Mouse (Mus musculus) MEL (cell line): ENCODE results near the gene Hdgf. TPM values are rescaled to one million over a fixed set of nuclear protein-coding genes. Genes with fewer than 3 reads are reported as not detected.
"Not testable (repeated sequence)": the region's sequence is repeated elsewhere in the genome, so short reads cannot be mapped to it uniquely, and the experiment has no call there.

Experiments
- DNase-seq: peaks from one replicate; pipeline ENCODE4 v3.0.0; 2011; ENCODE audit warnings: low read depth, low spot score
- H3K27ac ChIP-seq: 2 replicates; pipeline ENCODE4 v1.5.1; 2012; ENCODE audit warnings: low read depth, mild to moderate bottlenecking, control low read depth, low read length, moderate library complexity; ENCODE audit not compliant: control insufficient read depth
- H3K27me3 ChIP-seq, 2 experiments: fragments of 150-350 bp in 1 of 2; sonication (generic) in 1 of 2; 2 replicates each; pipeline ENCODE4 v1.6.1; 2012; ENCODE audit warnings: low read length in 2 of 2, mild to moderate bottlenecking in 2 of 2, improper control_type of control experiment in 1 of 2, moderate library complexity in 1 of 2; ENCODE audit not compliant: insufficient read depth in 2 of 2, control insufficient read depth in 1 of 2
- H3K36me3 ChIP-seq, 2 experiments: 2 replicates each; pipeline ENCODE4 v1.6.1; 2012 to 2014; ENCODE audit warnings: low read length in 2 of 2, improper control_type of control experiment in 1 of 2, inconsistent platforms in 1 of 2, mild to moderate bottlenecking in 1 of 2; ENCODE audit not compliant: insufficient read depth in 2 of 2, control insufficient read depth in 1 of 2
- H3K4me1 ChIP-seq, 2 experiments: fragments of 150-350 bp in 1 of 2; sonication (generic) in 1 of 2; 2 replicates each; pipeline ENCODE4 v1.6.1; 2012; ENCODE audit warnings: low read length in 2 of 2, improper control_type of control experiment in 1 of 2, mild to moderate bottlenecking in 1 of 2; ENCODE audit not compliant: insufficient read depth in 2 of 2, control insufficient read depth in 1 of 2
- H3K4me3 ChIP-seq, 2 experiments: fragments of 150-350 bp in 1 of 2; sonication (generic) in 1 of 2; 2 replicates each; pipeline ENCODE4 v1.5.1; 2012; ENCODE audit warnings: low read depth in 2 of 2, low read length in 2 of 2, mild to moderate bottlenecking in 2 of 2, moderate library complexity in 2 of 2, control low read depth in 1 of 2, improper control_type of control experiment in 1 of 2; ENCODE audit not compliant: control insufficient read depth in 1 of 2, insufficient read depth in 1 of 2
- H3K79me2 ChIP-seq: 2 replicates; pipeline ENCODE4 v1.6.1; 2012; ENCODE audit warnings: mild to moderate bottlenecking, low read length, moderate library complexity; ENCODE audit not compliant: control insufficient read depth, poor library complexity, insufficient read depth
- H3K9ac ChIP-seq: 2 replicates; pipeline ENCODE4 v1.6.1; 2012; ENCODE audit warnings: low read depth, mild to moderate bottlenecking, control low read depth, low read length, moderate library complexity; ENCODE audit not compliant: control insufficient read depth, poor library complexity, severe bottlenecking
- H3K9me3 ChIP-seq: fragments of 150-350 bp; sonication (generic); replicated peaks from 2 replicates; pipeline ENCODE4 v1.6.1; 2012; ENCODE audit warnings: mild to moderate bottlenecking, low read length, improper control_type of control experiment, moderate library complexity; ENCODE audit not compliant: insufficient read depth
- CHD1 ChIP-seq: IDR thresholded peaks from 2 replicates; pipeline ENCODE4 v1.6.1; 2012; ENCODE audit warnings: low read depth, mild to moderate bottlenecking, inconsistent platforms, low read length, improper control_type of control experiment
- E2F4 ChIP-seq: IDR thresholded peaks from 2 replicates; pipeline ENCODE4 v1.6.1; 2011; ENCODE audit warnings: low read depth, low read length, improper control_type of control experiment, borderline replicate concordance
- ELF1 ChIP-seq: IDR thresholded peaks from 2 replicates; pipeline ENCODE4 v1.6.1; 2014; ENCODE audit warnings: low read depth, mild to moderate bottlenecking, inconsistent platforms, low read length, improper control_type of control experiment, moderate library complexity
- EP300 ChIP-seq, 2 experiments: IDR thresholded peaks; 2 replicates each; pipeline ENCODE4 v1.6.1; 2011; ENCODE audit warnings: improper control_type of control experiment in 2 of 2, low read length in 2 of 2, low read depth in 1 of 2, mild to moderate bottlenecking in 1 of 2
- ETS1 ChIP-seq: IDR thresholded peaks from 2 replicates; pipeline ENCODE4 v1.6.1; 2012; ENCODE audit warnings: low read depth, mild to moderate bottlenecking, inconsistent platforms, low read length, improper control_type of control experiment, moderate library complexity
- GABPA ChIP-seq: IDR thresholded peaks from 2 replicates; pipeline ENCODE4 v1.6.1; 2012; ENCODE audit warnings: low read depth, mild to moderate bottlenecking, inconsistent platforms, low read length, improper control_type of control experiment, moderate library complexity
- HCFC1 ChIP-seq: IDR thresholded peaks from 2 replicates; pipeline ENCODE4 v1.6.1; 2012; ENCODE audit warnings: low read depth, mild to moderate bottlenecking, inconsistent platforms, low read length, improper control_type of control experiment, moderate library complexity
- JUND ChIP-seq: IDR thresholded peaks from 2 replicates; pipeline ENCODE4 v1.6.1; 2011; ENCODE audit warnings: low read depth, mild to moderate bottlenecking, improper control_type of control experiment, low read length
- MAFK ChIP-seq: IDR thresholded peaks from 2 replicates; pipeline ENCODE4 v1.6.1; 2011; ENCODE audit warnings: low read depth, mild to moderate bottlenecking, low read length, improper control_type of control experiment, borderline replicate concordance
- MAX ChIP-seq: IDR thresholded peaks from 2 replicates; pipeline ENCODE4 v1.6.1; 2011; ENCODE audit warnings: low read length, improper control_type of control experiment
- MAZ ChIP-seq: IDR thresholded peaks from 2 replicates; pipeline ENCODE4 v1.6.1; 2012; ENCODE audit warnings: low read depth, mild to moderate bottlenecking, inconsistent platforms, low read length, improper control_type of control experiment
- MXI1 ChIP-seq: IDR thresholded peaks from 2 replicates; pipeline ENCODE4 v1.6.1; 2011; ENCODE audit warnings: mild to moderate bottlenecking, low read depth, low read length, improper control_type of control experiment
- MYB ChIP-seq: IDR thresholded peaks from 2 replicates; pipeline ENCODE4 v1.6.1; 2011; ENCODE audit warnings: mild to moderate bottlenecking, low read depth, low read length, improper control_type of control experiment
- MYC ChIP-seq: IDR thresholded peaks from 2 replicates; pipeline ENCODE4 v1.6.1; 2011; ENCODE audit warnings: low read depth, mild to moderate bottlenecking, low read length, improper control_type of control experiment, moderate library complexity
- NELFE ChIP-seq: IDR thresholded peaks from 2 replicates; pipeline ENCODE4 v1.6.1; 2011; ENCODE audit warnings: low read depth, low read length, improper control_type of control experiment
- POLR2AphosphoS5 ChIP-seq: IDR thresholded peaks from 2 replicates; pipeline ENCODE4 v1.6.1; 2012; ENCODE audit warnings: low read depth, borderline replicate concordance, mild to moderate bottlenecking, inconsistent platforms, low read length, moderate library complexity, mixed read lengths
- RCOR1 ChIP-seq: IDR thresholded peaks from 2 replicates; pipeline ENCODE4 v1.6.1; 2012; ENCODE audit warnings: low read depth, mild to moderate bottlenecking, inconsistent platforms, low read length, improper control_type of control experiment
- SIN3A ChIP-seq: IDR thresholded peaks from 2 replicates; pipeline ENCODE4 v1.6.1; 2012; ENCODE audit warnings: low read length, improper control_type of control experiment, inconsistent platforms
- SMC3 ChIP-seq: IDR thresholded peaks from 2 replicates; pipeline ENCODE4 v1.6.1; 2011; ENCODE audit warnings: low read depth, low read length, improper control_type of control experiment
- TAL1 ChIP-seq: IDR thresholded peaks from 2 replicates; pipeline ENCODE4 v1.6.1; 2012; ENCODE audit warnings: mild to moderate bottlenecking, inconsistent platforms, low read length, moderate library complexity, mixed read lengths
- TBP ChIP-seq: IDR thresholded peaks from 2 replicates; pipeline ENCODE4 v1.8.0; 2011; ENCODE audit warnings: low read depth, low read length, improper control_type of control experiment
- TCF12 ChIP-seq: IDR thresholded peaks from 2 replicates; pipeline ENCODE4 v1.6.1; 2014; ENCODE audit warnings: low read depth, mild to moderate bottlenecking, inconsistent platforms, low read length, improper control_type of control experiment, moderate library complexity
- UBTF ChIP-seq: IDR thresholded peaks from 2 replicates; pipeline ENCODE4 v1.6.1; 2012; ENCODE audit warnings: low read depth, mild to moderate bottlenecking, inconsistent platforms, low read length, improper control_type of control experiment, moderate library complexity, borderline replicate concordance; ENCODE audit not compliant: insufficient read depth
- USF1 ChIP-seq: IDR thresholded peaks from 2 replicates; pipeline ENCODE4 v1.6.1; 2014; ENCODE audit warnings: low read depth, mild to moderate bottlenecking, inconsistent platforms, low read length, improper control_type of control experiment, moderate library complexity
- ZC3H11A ChIP-seq: IDR thresholded peaks from 2 replicates; pipeline ENCODE4 v1.6.1; 2012; ENCODE audit warnings: low read depth, mild to moderate bottlenecking, inconsistent platforms, low read length, improper control_type of control experiment
- ZKSCAN1 ChIP-seq: IDR thresholded peaks from 2 replicates; pipeline ENCODE4 v1.6.1; 2012; ENCODE audit warnings: low read depth, mild to moderate bottlenecking, inconsistent platforms, low read length, improper control_type of control experiment, moderate library complexity
- ZNF384 ChIP-seq: IDR thresholded peaks from 2 replicates; pipeline ENCODE4 v1.6.1; 2012; ENCODE audit warnings: low read depth, mild to moderate bottlenecking, inconsistent platforms, low read length, improper control_type of control experiment
- polyA plus RNA-seq, 2 experiments: library from polyadenylated mRNA; stranded (reverse) in 1 of 2; unstranded in 1 of 2; fragments of >175 nt in 1 of 2; fragments of >200 nt in 1 of 2; gene quantifications; 2 replicates each; pipeline versions ENCODE4 v1.2.1 to v1.2.4; 2012; ENCODE audit warnings: low replicate concordance in 2 of 2, low read depth in 1 of 2; ENCODE audit not compliant: insufficient read length in 2 of 2, insufficient read depth in 1 of 2, missing spikeins in 1 of 2
- total RNA-seq: library from RNA; depleted of rRNA; stranded (reverse); fragments of 300-350 nt; gene quantifications from 2 replicates; pipeline ENCODE4 v1.2.3, GENCODE M21; 2012

Hdgf gene
- total and polyA plus RNA-seq, 3 experiments: 369 to 1,503 (median 519) TPM

DNA sequence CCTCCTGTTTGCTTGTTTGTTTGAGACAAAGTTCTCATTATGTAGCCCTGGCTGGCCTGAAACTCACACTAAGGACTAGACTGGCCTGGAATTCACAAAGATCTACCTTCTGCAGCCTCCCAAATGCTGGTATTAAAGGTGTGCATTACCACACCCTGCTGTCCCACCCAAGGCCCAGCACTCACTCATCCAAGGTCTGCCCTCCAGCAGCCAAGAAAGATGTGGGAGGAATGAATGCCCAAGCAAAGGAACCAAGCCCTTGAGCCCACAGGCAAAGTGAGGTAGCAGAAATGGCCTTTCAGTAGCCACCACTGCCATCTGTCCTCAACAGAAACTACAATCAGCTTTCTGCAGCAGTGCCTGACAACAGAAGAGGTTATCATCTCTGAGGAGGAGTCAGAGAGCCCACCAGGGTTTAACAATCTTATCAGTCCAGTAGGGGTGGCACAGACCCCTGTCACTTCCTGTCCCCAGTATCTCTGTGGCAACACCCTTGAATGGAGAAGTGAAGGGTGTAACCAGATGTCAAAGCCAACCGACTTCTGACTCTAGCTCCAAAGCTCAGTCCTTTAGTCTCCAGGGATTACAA is 5.0 kb upstream of the Hdgf start (continued):
- TF ChIP-seq SMC3 (no peak), JUND (peak; percentile 88), HCFC1 (peak; percentile 68), ETS1 (peak; percentile 94), MAX (no peak), SIN3A (peak; percentile 98), POLR2AphosphoS5 (0 out of 2 replicates have a peak, but pooled peaks have one; percentile 48), MAFK (no peak; the same call in 1 of the 2 replicates), USF1 (no peak), RCOR1 (peak; percentile 87), ELF1 (peak; percentile 55; the same call in 1 of the 2 replicates)

DNA sequence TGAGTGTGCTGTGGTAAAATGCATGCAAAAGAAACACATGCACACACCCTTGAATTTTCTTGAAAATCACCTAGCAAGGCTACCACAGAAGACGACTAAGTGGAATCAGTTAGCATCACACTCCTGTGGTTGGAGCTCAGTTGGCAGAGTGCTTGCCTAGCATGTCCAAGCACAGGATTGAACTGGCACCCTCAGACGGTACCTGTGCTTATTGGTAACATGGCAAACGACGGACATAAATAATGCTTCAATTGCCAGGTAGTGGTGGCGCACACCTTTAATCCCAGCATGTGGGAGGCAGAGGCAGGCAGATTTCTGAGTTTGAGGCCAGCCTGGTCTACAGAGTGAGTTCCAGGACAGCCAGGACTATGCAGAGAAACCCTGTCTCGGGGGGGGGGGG is 4.2 kb upstream of the Hdgf start:
- Histone ChIP-seq H3K27ac (peak overlapping the region; percentile 98), H3K79me2 (peaks cover 15% of the 10 kb centered on the region), H3K4me1 (peaks cover 0 to 26% of the 10 kb centered on the region in 2 experiments; a peak in 2 of 4 replicates), H3K9ac (peak overlapping the region; percentile 44)
- not testable (repeated sequence) for H3K27me3 ChIP-seq, DNase-seq, H3K4me3 ChIP-seq, H3K36me3 ChIP-seq, H3K9me3 ChIP-seq

DNA sequence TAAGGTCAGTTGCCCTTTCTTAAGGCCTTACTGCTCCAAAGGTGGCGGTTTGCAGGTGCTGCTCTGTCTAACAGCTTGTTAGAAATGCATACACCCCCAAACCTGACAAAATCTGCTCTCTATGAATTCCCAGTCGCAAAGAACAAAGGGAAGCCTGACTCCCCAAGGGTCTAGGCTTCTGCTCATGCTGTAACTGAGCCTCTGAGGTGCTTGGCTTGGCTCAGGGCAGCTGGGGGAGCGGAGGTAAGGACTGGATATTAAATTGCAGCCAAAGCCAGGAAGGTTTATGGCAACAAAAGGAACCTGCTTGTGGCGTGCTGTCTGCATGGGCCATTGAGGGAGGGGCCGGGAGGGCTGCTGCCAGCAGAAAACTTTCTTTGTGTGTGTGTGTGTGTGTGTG is 2.3 kb upstream of the Hdgf start:
- Histone ChIP-seq H3K4me1 (peaks cover 0 to 32% of the 10 kb centered on the region in 2 experiments; a peak in 2 of 4 replicates), H3K27me3 (no peaks in the 10 kb centered on the region), H3K4me3 (no peak overlapping the region), H3K9ac (peak overlapping the region; percentile 26; the same call in 1 of the 2 replicates), H3K36me3 (peaks cover 0 to 16% of the 10 kb centered on the region in 2 experiments; a peak in 2 of 4 replicates), H3K9me3 (no peaks in the 10 kb centered on the region), H3K27ac (peak overlapping the region; percentile 80), H3K79me2 (peaks cover 33% of the 10 kb centered on the region)
- DNase-seq: peak; percentile 36
- TF ChIP-seq SMC3 (no peak), ZKSCAN1 (no peak), MAZ (no peak), E2F4 (no peak), ZNF384 (no peak), EP300 (IDR thresholded peaks at IDR 0.05; ENCODE audit: low read depth in 1 of 2, low read length in 2 of 2) (no peak), MAFK (no peak), MYB (no peak), CHD1 (no peak), ETS1 (no peak), TCF12 (no peak), MYC (no peak), ZC3H11A (no peak), UBTF (no peak), TAL1 (no peak), MXI1 (no peak), NELFE (no peak), TBP (no peak), GABPA (no peak)
